In genomic region chr15:40134152-40134792, GRCm38 (mm10) we compare ENCODE assay signal across 16 mouse cellular contexts. TPM values are rescaled to one million over a fixed set of nuclear protein-coding genes. Genes with fewer than 3 reads are reported as not detected.
DNase-seq lines count a peak whose midpoint lies in the region; ATAC-seq and TF ChIP-seq lines count a peak whose summit lies in the region.
"Had no signal": no experiment of that assay in that cellular context is flagged by ENCODE, and none has a peak within 500 bp of the region (broad histone marks: within the 10 kb centered on the region; RNA-seq: fewer than 3 reads in every experiment).

Gene 9330182O14Rik, plus strand, starts transcription at chr15:40134365.

- no peaks in the 10 kb centered on the region for H3K4me1 ChIP-seq in kidney, postnatal 0 days (replicated peaks; ENCODE audit: insufficient read depth, low read length)
- H3K4me1 ChIP-seq in E14TG2a.4 (replicated peaks; ENCODE audit: low read depth, low read length), result peaks cover 18% of the 10 kb centered on the region

- no peak within 1 kb of the TSS for H3K4me3 ChIP-seq in kidney, postnatal 0 days (replicated peaks; ENCODE audit: low read depth, low read length)
- no peak within 1 kb of the TSS for H3K4me3 ChIP-seq in E14TG2a.4 (replicated peaks; ENCODE audit: low read length)
- H3K4me3 ChIP-seq: embryonic facial prominence, embryonic 12.5 days had no signal

- H3K9ac ChIP-seq in kidney, postnatal 0 days (ENCODE audit: low read depth, low read length), result no peak within 1 kb of the TSS
- H3K9ac ChIP-seq: embryonic facial prominence, embryonic 12.5 days had no signal

- TF ChIP-seq CTCF in kidney, postnatal 0 days (IDR thresholded peaks at IDR 0.05; ENCODE audit: low read depth), result peak; percentile 49
- peak; percentile 27; the same call in 1 of the 2 replicates for TF ChIP-seq CTCF in E14TG2a.4 (conservative IDR thresholded peaks at IDR 0.05; ENCODE audit: low read length)

- no peak within 1 kb of the TSS for H3K4me2 ChIP-seq in kidney, postnatal 0 days (ENCODE audit: low read length)
- H3K4me2 ChIP-seq: embryonic facial prominence, embryonic 12.5 days had no signal

- H3K9me3 ChIP-seq in kidney, postnatal 0 days (replicated peaks; ENCODE audit: low read length), result no peaks in the 10 kb centered on the region
- H3K9me3 ChIP-seq in E14TG2a.4 (ENCODE audit: low read length), result no peaks in the 10 kb centered on the region
- H3K9me3 ChIP-seq: embryonic facial prominence, embryonic 12.5 days had no signal

- no peak for ATAC-seq in kidney, postnatal 0 days (replicated peaks; ENCODE audit: low FRiP score, low read depth)
- ATAC-seq in granulocyte monocyte progenitor cell, adult 5-6 weeks (replicated peaks; ENCODE audit: poor library complexity, severe bottlenecking), result peak; percentile 42
- ATAC-seq in cerebellum, adult (ENCODE audit: insufficient number of reproducible peaks, low FRiP score, low TSS enrichment), result no peak
- ATAC-seq: forebrain, embryonic 14.5 days; midbrain, embryonic 16.5 days had no signal

- H3K27me3 ChIP-seq in kidney, postnatal 0 days (ENCODE audit: insufficient read depth, low read length), result no peaks in the 10 kb centered on the region
- H3K27me3 ChIP-seq in E14TG2a.4 (ENCODE audit: insufficient read depth, low read length), result peaks cover 5% of the 10 kb centered on the region
- H3K27me3 ChIP-seq: embryonic facial prominence, embryonic 12.5 days had no signal

- H3K27ac ChIP-seq in kidney, postnatal 0 days, result no peak within 1 kb of the TSS
- H3K27ac ChIP-seq: embryonic facial prominence, embryonic 12.5 days had no signal

- WGBS in kidney, postnatal 0 days, result 49% methylated on average over 10 of the region's 10 CpGs

- no peaks in the 10 kb centered on the region for H3K36me3 ChIP-seq in kidney, postnatal 0 days (ENCODE audit: insufficient read depth, low read length)
- no peaks in the 10 kb centered on the region for H3K36me3 ChIP-seq in E14TG2a.4 (ENCODE audit: insufficient read depth, low read length)
- H3K36me3 ChIP-seq: embryonic facial prominence, embryonic 12.5 days had no signal

- DNase-seq in kidney, postnatal 0 days (ENCODE audit: low spot score), result no peak
- DNase-seq in kidney, adult 8-10 months, result no peak
- DNase-seq in ES-CJ7 (ENCODE audit: low read depth, low spot score), result peak; percentile 58
- DNase-seq in heart, postnatal 4 days, result no peak
- DNase-seq in gastrocnemius, postnatal 4 days (ENCODE audit: low spot score in 2 of 2), result no peak
- DNase-seq: cerebellum, adult 11 months; heart, postnatal 36 days had no signal

RNA-seq across cellular contexts. Expression of gene 9330182O14Rik, which starts in this region (rescaled TPM):
- polyA plus RNA-seq in kidney, postnatal 0 days (2015; fragmentation: Nextera tagmentation; extraction: Ambion mirVana), result not detected in 2 replicates
- not detected in 2 replicates for total RNA-seq in granulocyte monocyte progenitor cell, adult 5-6 weeks (2014; fragmentation: Nextera tagmentation)
- total RNA-seq in granulocyte monocyte progenitor cell, adult 5-6 weeks (2017), result not detected in 2 replicates
- not detected for total RNA-seq in heart, postnatal 4 days (2021)
- total RNA-seq in gastrocnemius, postnatal 4 days (2021), result not detected
- total RNA-seq: heart, postnatal 36 days; left cerebral cortex, postnatal 36 days had no signal
- polyA plus RNA-seq: embryonic facial prominence, embryonic 12.5 days; forebrain, embryonic 14.5 days; gonadal fat pad, adult 2 months; midbrain, embryonic 16.5 days; stomach, embryonic 14.5 days had no signal

Comparison
In these comparisons a context has a peak if more than half of its experiments do, and no peak if none do; other contexts are left out.
1. Peak in ATAC-seq in granulocyte monocyte progenitor cell, adult 5-6 weeks; RNA of the gene not detected or under 1 TPM.